Mouse (Mus musculus) stomach, embryonic 15.5 days (tissue): ENCODE data around the gene Ier2. TPM values are rescaled to one million over a fixed set of nuclear protein-coding genes. Genes with fewer than 3 reads are reported as not detected.

ENCODE experiments used
- ATAC-seq: fragments of 200-750 bp; cut with Nextera tagmentation; 2 replicates; pipeline ENCODE4 v1.8.0; 2017; ENCODE audit warnings: low read depth, moderate number of reproducible peaks, moderate TSS enrichment; ENCODE audit not compliant: insufficient read depth, low FRiP score
- H3K27ac ChIP-seq: fragments of 300-500 bp; sonication (generic); 2 replicates; pipeline ENCODE4 v1.5.1; 2015; ENCODE audit warnings: mild to moderate bottlenecking, inconsistent platforms
- H3K27me3 ChIP-seq: fragments of 300-500 bp; sonication (generic); replicated peaks from 2 replicates; pipeline ENCODE4 v1.6.1; 2015; ENCODE audit warnings: inconsistent platforms
- H3K36me3 ChIP-seq: fragments of 300-500 bp; sonication (generic); 2 replicates; pipeline ENCODE4 v1.6.1; 2015; ENCODE audit warnings: inconsistent platforms
- H3K4me1 ChIP-seq: fragments of 300-500 bp; sonication (generic); 2 replicates; pipeline ENCODE4 v1.6.1; 2015; ENCODE audit warnings: inconsistent platforms
- H3K4me2 ChIP-seq: fragments of 300-500 bp; sonication (generic); 2 replicates; pipeline ENCODE4 v1.6.1; 2015; ENCODE audit warnings: mild to moderate bottlenecking, inconsistent platforms
- H3K4me3 ChIP-seq: fragments of 300-500 bp; sonication (generic); replicated peaks from 2 replicates; pipeline ENCODE4 v1.5.1; 2015; ENCODE audit warnings: inconsistent platforms
- H3K9ac ChIP-seq: fragments of 300-500 bp; sonication (generic); 2 replicates; pipeline ENCODE4 v1.6.1; 2015; ENCODE audit warnings: inconsistent platforms
- H3K9me3 ChIP-seq: fragments of 300-500 bp; sonication (generic); 2 replicates; pipeline ENCODE4 v1.6.1; 2016; ENCODE audit warnings: inconsistent platforms
- WGBS: fragments of 180-500 bp; shearing (Covaris S2); methylation state at CpG from one replicate; pipeline ENCODE4 v1.1.7; 2015; 5-methylcytosine and 5-hydroxymethylcytosine counted together
- polyA plus RNA-seq: library from polyadenylated mRNA; unstranded; fragments of >200 nt; fragmentation: Nextera tagmentation; extraction: Ambion mirVana; gene quantifications from 2 replicates; pipeline ENCODE4 v1.2.1, GENCODE M21; 2015

Ier2 gene
- polyA plus RNA-seq, 1 experiment from 2014 or later: 86.4 TPM

GRCm38 (mm10) chr8:84668731-84669485 lies 6.3 kb upstream of the Ier2 start:
- 81% methylated on average over 6 of the region's 6 CpGs for WGBS
- Histone ChIP-seq H3K4me2 (no peak overlapping the region), H3K9ac (no peak overlapping the region), H3K4me1 (peaks cover 6% of the 10 kb centered on the region; the same call in 1 of the 2 replicates), H3K4me3 (no peak overlapping the region), H3K27ac (no peak overlapping the region), H3K9me3 (no peaks in the 10 kb centered on the region), H3K27me3 (no peaks in the 10 kb centered on the region), H3K36me3 (peaks cover 19% of the 10 kb centered on the region; the same call in 1 of the 2 replicates)
- ATAC-seq: no peak

GRCm38 (mm10) chr8:84668081-84668480 lies 5.4 kb upstream of the Ier2 start:
- Histone ChIP-seq H3K4me1 (peaks cover 10% of the 10 kb centered on the region), H3K27ac (no peak overlapping the region; the same call in 1 of the 2 replicates), H3K27me3 (no peaks in the 10 kb centered on the region), H3K4me2 (no peak overlapping the region), H3K36me3 (peaks cover 17% of the 10 kb centered on the region; the same call in 1 of the 2 replicates), H3K4me3 (no peak overlapping the region), H3K9me3 (no peaks in the 10 kb centered on the region), H3K9ac (no peak overlapping the region)
- 96% methylated on average over 1 of the region's 1 CpGs for WGBS
- no peak for ATAC-seq

- H3K27ac ChIP-seq: peak overlapping the region; percentile 99
- H3K4me3 ChIP-seq: peak overlapping the region; percentile 89
- ATAC-seq: no peak
- H3K36me3 ChIP-seq: peaks cover 11% of the 10 kb centered on the region; the same call in 1 of the 2 replicates
- 2% methylated on average over 14 of the region's 14 CpGs for WGBS
- H3K4me1 ChIP-seq: peaks cover 11% of the 10 kb centered on the region
- no peaks in the 10 kb centered on the region for H3K27me3 ChIP-seq
- H3K9ac ChIP-seq: peak overlapping the region; percentile 66
- no peaks in the 10 kb centered on the region for H3K9me3 ChIP-seq
- H3K4me2 ChIP-seq: peak overlapping the region; percentile 78
Measured at GRCm38 (mm10) chr8:84665385-84665893, 2.8 kb upstream of the Ier2 start.

DNA sequence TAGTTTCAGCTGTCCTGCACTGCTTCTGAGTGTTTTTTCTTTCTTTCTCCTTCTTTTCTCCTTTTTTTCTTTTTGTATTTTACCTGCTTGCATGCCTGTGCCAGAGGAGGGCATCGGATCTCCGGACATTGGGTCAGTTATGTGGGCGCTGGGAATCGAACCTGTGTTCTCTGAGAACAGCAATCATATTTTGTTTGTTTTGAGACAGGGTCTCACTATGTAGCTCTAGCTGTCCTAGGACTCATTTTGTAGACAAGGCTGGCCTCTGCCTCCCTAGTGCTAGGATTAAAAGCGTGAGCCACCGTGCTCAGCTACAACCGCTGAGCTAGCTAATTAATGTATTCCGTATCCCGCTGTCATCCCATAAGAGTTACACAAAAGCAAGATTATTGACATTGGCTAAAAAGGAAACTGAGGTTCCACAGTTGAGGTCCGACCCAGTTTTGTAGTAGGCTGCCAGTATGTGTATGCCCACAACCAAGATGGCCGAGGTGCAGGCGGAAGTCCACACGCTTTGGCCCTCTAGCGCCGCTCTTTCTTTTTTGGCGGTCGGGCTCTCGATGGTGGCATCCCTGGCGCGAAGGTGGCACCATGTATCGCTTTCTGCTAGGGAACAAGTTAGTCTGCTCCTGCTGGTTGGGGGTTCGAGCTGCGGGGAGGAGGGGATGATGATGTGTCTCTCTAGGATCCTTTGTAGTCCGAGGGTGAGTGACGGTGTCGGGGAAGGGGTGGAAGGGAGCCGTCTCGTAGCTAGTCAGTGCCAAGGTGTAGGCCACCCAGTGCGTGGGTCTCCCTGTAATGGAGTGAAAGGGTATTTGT lies 2.1 kb upstream of the Ier2 start:
- Histone ChIP-seq H3K27me3 (no peaks in the 10 kb centered on the region), H3K4me1 (peaks cover 13% of the 10 kb centered on the region), H3K27ac (peak overlapping the region; percentile 99), H3K36me3 (peaks cover 7% of the 10 kb centered on the region; the same call in 1 of the 2 replicates), H3K4me3 (peak overlapping the region; percentile 89), H3K4me2 (peak overlapping the region; percentile 78), H3K9ac (peak overlapping the region; percentile 66), H3K9me3 (no peaks in the 10 kb centered on the region)
- peak; percentile 32; the same call in 1 of the 2 replicates for ATAC-seq
- WGBS: 1% methylated on average over 29 of the region's 29 CpGs

- peak overlapping the region; percentile 66; the same call in 1 of the 2 replicates for H3K9ac ChIP-seq
- peaks cover 5% of the 10 kb centered on the region; the same call in 1 of the 2 replicates for H3K36me3 ChIP-seq
- H3K27ac ChIP-seq: peak overlapping the region; percentile 99
- WGBS: 2% methylated on average over 43 of the region's 43 CpGs
- H3K4me3 ChIP-seq: peak overlapping the region; percentile 89
- no peaks in the 10 kb centered on the region for H3K9me3 ChIP-seq
- no peaks in the 10 kb centered on the region for H3K27me3 ChIP-seq
- peaks cover 22% of the 10 kb centered on the region for H3K4me1 ChIP-seq
- peak overlapping the region; percentile 78 for H3K4me2 ChIP-seq
- ATAC-seq: peak; percentile 85
Measured at GRCm38 (mm10) chr8:84663483-84664327, 1.1 kb upstream of the Ier2 start.

DNA sequence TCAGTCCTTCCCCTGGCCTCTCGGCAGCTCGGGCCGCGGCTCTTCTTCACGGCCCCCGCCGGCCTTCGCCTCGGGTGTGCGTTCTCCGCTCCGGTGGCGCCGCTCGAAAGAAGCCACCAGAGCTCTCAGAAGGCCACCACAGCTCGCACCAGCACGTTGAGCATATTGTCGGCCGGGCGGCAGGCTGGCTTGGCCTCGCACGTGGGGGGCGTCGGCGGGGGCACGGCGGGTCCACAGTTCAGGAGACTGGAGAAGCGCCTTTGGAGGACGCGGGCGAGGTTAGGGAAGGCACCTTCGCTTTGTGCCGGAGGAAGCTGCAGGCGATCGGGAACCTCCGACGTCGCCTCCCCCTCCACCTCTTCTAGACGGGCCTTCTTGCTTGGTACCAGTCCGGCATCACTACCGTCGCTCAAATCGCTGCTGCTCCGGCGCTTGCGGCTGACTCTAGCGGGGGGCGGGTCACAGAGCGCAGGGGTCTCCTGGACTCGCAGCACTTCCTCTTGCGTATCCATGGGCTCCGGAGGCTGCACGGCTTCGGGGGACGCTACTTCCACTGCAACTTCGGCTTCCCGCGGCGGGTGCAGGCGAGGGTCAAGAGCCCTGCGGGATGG lies 586 bp downstream of the Ier2 start:
- H3K4me3 ChIP-seq: peak overlapping the region; percentile 89
- WGBS: under 1% methylated on average over 61 of the region's 61 CpGs
- no peaks in the 10 kb centered on the region for H3K27me3 ChIP-seq
- ATAC-seq: no peak
- H3K9ac ChIP-seq: peak overlapping the region; percentile 82
- H3K36me3 ChIP-seq: no peaks in the 10 kb centered on the region
- peak overlapping the region; percentile 99 for H3K27ac ChIP-seq
- no peaks in the 10 kb centered on the region for H3K9me3 ChIP-seq
- H3K4me2 ChIP-seq: peak overlapping the region; percentile 78
- peaks cover 28% of the 10 kb centered on the region for H3K4me1 ChIP-seq

DNA sequence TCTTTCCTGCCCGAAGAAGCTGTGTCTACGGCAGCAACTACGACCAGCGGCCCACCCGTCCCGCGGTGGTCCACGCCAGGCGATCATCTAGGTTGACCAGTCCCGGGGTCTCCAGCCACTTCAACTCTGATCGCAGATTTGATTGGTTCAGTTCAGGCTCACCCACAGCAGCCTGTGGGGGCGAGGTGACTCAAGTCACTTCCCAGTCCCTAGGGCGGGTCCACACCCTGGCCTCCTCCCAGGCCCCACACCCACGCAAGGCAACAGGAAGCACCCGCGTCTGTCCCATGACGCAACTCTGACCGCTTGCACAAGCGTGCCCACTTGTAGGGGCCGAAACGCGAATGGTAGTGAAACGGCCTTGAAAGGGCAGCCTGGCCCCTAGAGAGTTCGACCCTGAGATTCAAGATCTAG lies 1.2 kb downstream of the Ier2 start:
- H3K27ac ChIP-seq: peak overlapping the region; percentile 99
- H3K4me2 ChIP-seq: peak overlapping the region; percentile 78
- peak overlapping the region; percentile 89 for H3K4me3 ChIP-seq
- H3K9me3 ChIP-seq: no peaks in the 10 kb centered on the region
- no peaks in the 10 kb centered on the region for H3K36me3 ChIP-seq
- peak overlapping the region; percentile 82 for H3K9ac ChIP-seq
- under 1% methylated on average over 24 of the region's 24 CpGs for WGBS
- H3K27me3 ChIP-seq: no peaks in the 10 kb centered on the region
- H3K4me1 ChIP-seq: peaks cover 34% of the 10 kb centered on the region
- peak; percentile 16 for ATAC-seq

DNA sequence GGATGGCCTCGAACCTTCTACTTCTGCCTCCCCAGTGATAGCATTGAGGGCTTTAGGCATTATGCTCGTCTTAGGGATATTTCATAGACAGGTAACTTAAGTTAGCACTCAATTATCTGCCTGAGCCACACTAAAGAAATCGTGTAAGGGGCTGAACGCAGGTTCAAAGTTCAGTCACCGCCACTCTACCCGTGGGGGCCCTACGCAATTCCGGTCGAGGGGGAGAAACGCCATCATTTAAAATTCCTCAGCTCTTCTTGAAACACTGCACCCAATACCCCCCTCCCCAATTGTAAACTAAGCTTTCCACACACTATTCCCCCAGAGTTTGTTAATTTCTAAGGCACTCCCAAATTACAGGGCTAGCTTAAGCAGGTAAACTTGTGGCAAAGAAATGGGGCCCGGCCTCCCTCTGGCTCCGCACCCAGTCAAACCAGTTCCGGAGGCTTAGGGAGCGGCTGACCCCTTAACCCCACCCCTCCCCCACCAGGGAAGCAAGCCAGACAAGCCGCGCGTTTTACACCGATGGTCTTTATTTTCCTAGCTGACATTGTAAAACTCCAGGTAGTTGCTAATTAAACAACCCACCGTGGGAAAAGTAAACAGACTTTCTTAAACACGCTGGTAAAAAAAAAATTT lies 1.7 kb downstream of the Ier2 start:
- Histone ChIP-seq H3K9me3 (no peaks in the 10 kb centered on the region), H3K4me3 (peak overlapping the region; percentile 89), H3K4me1 (peaks cover 34% of the 10 kb centered on the region), H3K9ac (peak overlapping the region; percentile 82; the same call in 1 of the 2 replicates), H3K4me2 (peak overlapping the region; percentile 78), H3K27ac (peak overlapping the region; percentile 99), H3K27me3 (no peaks in the 10 kb centered on the region), H3K36me3 (no peaks in the 10 kb centered on the region)
- no peak for ATAC-seq
- 1% methylated on average over 20 of the region's 20 CpGs for WGBS

DNA sequence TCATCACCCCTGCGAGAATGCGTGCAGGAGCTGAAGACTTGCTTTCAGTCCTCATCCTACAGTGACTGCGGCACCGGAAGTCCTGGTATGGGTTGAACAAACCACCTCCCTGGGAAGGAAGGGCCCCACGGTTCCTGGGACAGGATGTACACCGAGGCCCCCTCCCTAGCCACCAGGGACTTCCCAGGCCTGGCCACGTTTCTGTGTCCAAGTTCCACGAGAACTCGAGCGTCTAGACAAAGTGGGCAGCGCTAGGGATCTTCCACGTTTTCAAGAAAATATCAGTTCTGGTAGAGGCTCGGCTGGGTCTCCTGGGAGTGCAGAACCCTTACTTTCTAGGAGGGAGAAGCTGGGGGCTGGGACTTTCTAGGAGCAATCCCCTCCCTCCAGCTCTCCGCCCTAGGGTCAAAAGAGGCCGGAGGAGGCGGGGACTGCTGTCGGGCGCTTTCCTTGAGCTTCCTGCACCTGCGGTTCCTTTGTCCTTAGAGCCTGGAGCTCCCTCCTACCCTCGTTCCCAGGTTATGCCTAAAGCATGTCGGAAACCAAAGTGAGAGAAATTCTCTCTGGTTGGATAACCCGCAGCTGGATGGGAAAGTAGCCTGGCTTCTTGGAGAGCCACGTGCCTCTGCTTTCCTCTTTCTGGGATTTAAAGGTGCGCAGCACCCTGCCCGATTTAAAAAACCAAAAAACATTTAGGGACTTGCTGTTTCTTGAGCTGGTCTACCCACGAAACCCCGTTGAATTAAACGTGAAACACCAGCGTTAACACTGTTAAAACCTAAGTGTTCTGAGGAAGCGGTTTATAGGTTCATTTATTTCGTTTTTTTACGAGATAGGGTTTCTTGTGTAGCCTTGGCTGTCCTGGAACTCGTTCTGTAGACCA lies 2.5 kb downstream of the Ier2 start:
- H3K27me3 ChIP-seq: no peaks in the 10 kb centered on the region
- H3K36me3 ChIP-seq: no peaks in the 10 kb centered on the region
- peak overlapping the region; percentile 78 for H3K4me2 ChIP-seq
- H3K9me3 ChIP-seq: no peaks in the 10 kb centered on the region
- peak overlapping the region; percentile 82; the same call in 1 of the 2 replicates for H3K9ac ChIP-seq
- peak overlapping the region; percentile 99 for H3K27ac ChIP-seq
- peaks cover 42% of the 10 kb centered on the region for H3K4me1 ChIP-seq
- WGBS: 2% methylated on average over 33 of the region's 33 CpGs
- peak overlapping the region; percentile 89 for H3K4me3 ChIP-seq
- ATAC-seq: no peak

- WGBS: 48% methylated on average over 1 of the region's 1 CpGs
Measured at GRCm38 (mm10) chr8:84658951-84659350, 3.7 kb downstream of the Ier2 start.

More at GRCm38 (mm10) chr8:84658951-84659350, 3.7 kb downstream of the Ier2 start:
- Histone ChIP-seq H3K9ac (no peak overlapping the region), H3K4me2 (no peak overlapping the region; the same call in 1 of the 2 replicates), H3K27ac (peak overlapping the region; percentile 99), H3K36me3 (no peaks in the 10 kb centered on the region), H3K9me3 (no peaks in the 10 kb centered on the region), H3K27me3 (no peaks in the 10 kb centered on the region), H3K4me3 (no peak overlapping the region), H3K4me1 (peaks cover 44% of the 10 kb centered on the region)
- no peak for ATAC-seq
